Mouse (Mus musculus): Measurements from ENCODE around the gene Prkd2. TPM values are rescaled to one million over a fixed set of nuclear protein-coding genes. Genes with fewer than 3 reads are reported as not detected.

Prkd2 gene
- polyA plus RNA-seq, 1 experiment from 2014 or later = 11.1 TPM

GRCm38 (mm10) chr7:16876608-16877007, 33.9 kb downstream of the Prkd2 start:
- no peak for ATAC-seq (ENCODE audit: insufficient read depth, low FRiP score)
- WGBS = 10% methylated on average over 12 of the region's 13 CpGs
- Histone ChIP-seq H3K9ac (ENCODE audit: low read length) (peak overlapping the region; percentile 89), H3K4me3 (replicated peaks; ENCODE audit: low read length) (peak overlapping the region; percentile 55), H3K4me2 (ENCODE audit: low read depth, low read length) (peak overlapping the region; percentile 60), H3K36me3 (ENCODE audit: control insufficient read depth, insufficient read depth, low read length) (no peaks in the 10 kb centered on the region), H3K9me3 (replicated peaks; ENCODE audit: control insufficient read depth, low read length) (no peaks in the 10 kb centered on the region), H3K4me1 (ENCODE audit: control insufficient read depth, insufficient read depth, low read length) (peaks cover 29% of the 10 kb centered on the region), H3K27me3 (ENCODE audit: control insufficient read depth, insufficient read depth, low read length) (no peaks in the 10 kb centered on the region), H3K27ac (ENCODE audit: low read length) (peak overlapping the region; percentile 83)

GRCm38 (mm10) chr7:16877717-16878116, 35.0 kb downstream of the Prkd2 start:
- ATAC-seq (ENCODE audit: insufficient read depth, low FRiP score) = no peak

GRCm38 (mm10) chr7:16879796-16880547, 37.3 kb downstream of the Prkd2 start:
- WGBS = 31% methylated on average over 9 of the region's 9 CpGs
- no peak overlapping the region for H3K4me3 ChIP-seq (replicated peaks; ENCODE audit: low read length)
- no peaks in the 10 kb centered on the region for H3K27me3 ChIP-seq (ENCODE audit: control insufficient read depth, insufficient read depth, low read length)
- 0 out of 2 replicates have a peak, but pooled peaks cover under 1% of the 10 kb centered on the region for H3K9me3 ChIP-seq (replicated peaks; ENCODE audit: control insufficient read depth, low read length)
- peak overlapping the region; percentile 69 for H3K27ac ChIP-seq (ENCODE audit: low read length)
- peak overlapping the region; percentile 41 for H3K9ac ChIP-seq (ENCODE audit: low read length)
- peak; percentile 42; the same call in 1 of the 2 replicates for ATAC-seq (ENCODE audit: insufficient read depth, low FRiP score)
- H3K36me3 ChIP-seq (ENCODE audit: control insufficient read depth, insufficient read depth, low read length) = peaks cover 8% of the 10 kb centered on the region
- H3K4me2 ChIP-seq (ENCODE audit: low read depth, low read length) = peak overlapping the region; percentile 4; the same call in 1 of the 2 replicates
- peaks cover 22% of the 10 kb centered on the region for H3K4me1 ChIP-seq (ENCODE audit: control insufficient read depth, insufficient read depth, low read length)

More at GRCm38 (mm10) chr7:16877717-16878116, 35.0 kb downstream of the Prkd2 start:
- H3K9ac ChIP-seq (ENCODE audit: low read length) = no peak overlapping the region
- WGBS = 86% methylated on average over 3 of the region's 3 CpGs
- no peaks in the 10 kb centered on the region for H3K36me3 ChIP-seq (ENCODE audit: control insufficient read depth, insufficient read depth, low read length)
- no peaks in the 10 kb centered on the region for H3K9me3 ChIP-seq (replicated peaks; ENCODE audit: control insufficient read depth, low read length)
- H3K4me3 ChIP-seq (replicated peaks; ENCODE audit: low read length) = no peak overlapping the region
- peaks cover 29% of the 10 kb centered on the region for H3K4me1 ChIP-seq (ENCODE audit: control insufficient read depth, insufficient read depth, low read length)
- no peak overlapping the region for H3K4me2 ChIP-seq (ENCODE audit: low read depth, low read length)
- H3K27ac ChIP-seq (ENCODE audit: low read length) = no peak overlapping the region
- H3K27me3 ChIP-seq (ENCODE audit: control insufficient read depth, insufficient read depth, low read length) = no peaks in the 10 kb centered on the region

- Histone ChIP-seq H3K36me3 (ENCODE audit: control insufficient read depth, insufficient read depth, low read length) (peaks cover 14% of the 10 kb centered on the region), H3K27ac (ENCODE audit: low read length) (peak overlapping the region; percentile 69), H3K27me3 (ENCODE audit: control insufficient read depth, insufficient read depth, low read length) (peaks cover 4% of the 10 kb centered on the region), H3K4me2 (ENCODE audit: low read depth, low read length) (peak overlapping the region; percentile 4; the same call in 1 of the 2 replicates), H3K4me1 (ENCODE audit: control insufficient read depth, insufficient read depth, low read length) (peaks cover 22% of the 10 kb centered on the region), H3K9ac (ENCODE audit: low read length) (peak overlapping the region; percentile 41; the same call in 1 of the 2 replicates), H3K9me3 (replicated peaks; ENCODE audit: control insufficient read depth, low read length) (peaks cover 7% of the 10 kb centered on the region), H3K4me3 (replicated peaks; ENCODE audit: low read length) (no peak overlapping the region)
- ATAC-seq (ENCODE audit: insufficient read depth, low FRiP score) = no peak
- WGBS = 30% methylated on average over 5 of the region's 5 CpGs
These were observed 37.9 kb downstream of the Prkd2 start for GRCm38 (mm10) chr7:16880615-16881014.

DNA sequence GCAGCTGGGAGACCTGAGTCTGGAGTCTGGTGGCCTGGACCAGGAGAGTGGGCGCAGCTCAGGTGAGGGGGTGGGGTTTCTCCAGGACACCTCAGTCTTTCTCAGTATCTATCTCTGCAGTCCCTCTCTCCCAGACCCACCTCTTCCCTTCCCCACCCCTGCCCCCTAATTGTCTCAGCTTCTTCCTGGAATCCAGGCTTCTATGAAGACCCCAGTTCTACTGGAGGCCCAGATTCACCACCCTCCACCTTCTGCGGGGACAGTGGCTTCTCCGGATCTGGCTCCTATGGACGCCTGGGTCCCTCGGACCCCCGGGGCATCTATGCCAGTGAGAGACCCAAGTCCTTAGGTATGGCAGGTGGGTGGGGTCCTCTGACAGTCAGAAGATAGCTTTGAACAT, 40.5 kb downstream of the Prkd2 start:
- no peak for ATAC-seq (ENCODE audit: insufficient read depth, low FRiP score)
- no peak overlapping the region for H3K4me3 ChIP-seq (replicated peaks; ENCODE audit: low read length)
- no peak overlapping the region for H3K27ac ChIP-seq (ENCODE audit: low read length)
- H3K27me3 ChIP-seq (ENCODE audit: control insufficient read depth, insufficient read depth, low read length) = peaks cover 9% of the 10 kb centered on the region
- WGBS = 93% methylated on average over 6 of the region's 6 CpGs
- H3K36me3 ChIP-seq (ENCODE audit: control insufficient read depth, insufficient read depth, low read length) = peaks cover 23% of the 10 kb centered on the region
- peaks cover 14% of the 10 kb centered on the region for H3K9me3 ChIP-seq (replicated peaks; ENCODE audit: control insufficient read depth, low read length)
- no peak overlapping the region for H3K9ac ChIP-seq (ENCODE audit: low read length)
- H3K4me1 ChIP-seq (ENCODE audit: control insufficient read depth, insufficient read depth, low read length) = peaks cover 15% of the 10 kb centered on the region
- H3K4me2 ChIP-seq (ENCODE audit: low read depth, low read length) = no peak overlapping the region

- ATAC-seq (ENCODE audit: insufficient read depth, low FRiP score) = no peak
- no peak overlapping the region for H3K9ac ChIP-seq (ENCODE audit: low read length)
- peaks cover 14% of the 10 kb centered on the region for H3K4me1 ChIP-seq (ENCODE audit: control insufficient read depth, insufficient read depth, low read length)
- peaks cover 23% of the 10 kb centered on the region for H3K36me3 ChIP-seq (ENCODE audit: control insufficient read depth, insufficient read depth, low read length)
- H3K4me2 ChIP-seq (ENCODE audit: low read depth, low read length) = no peak overlapping the region
- H3K9me3 ChIP-seq (replicated peaks; ENCODE audit: control insufficient read depth, low read length) = peaks cover 14% of the 10 kb centered on the region
- H3K27ac ChIP-seq (ENCODE audit: low read length) = no peak overlapping the region
- 76% methylated on average over 4 of the region's 4 CpGs for WGBS
- no peak overlapping the region for H3K4me3 ChIP-seq (replicated peaks; ENCODE audit: low read length)
- peaks cover 9% of the 10 kb centered on the region for H3K27me3 ChIP-seq (ENCODE audit: control insufficient read depth, insufficient read depth, low read length)
These were observed 41.6 kb downstream of the Prkd2 start for GRCm38 (mm10) chr7:16884334-16884733.

DNA sequence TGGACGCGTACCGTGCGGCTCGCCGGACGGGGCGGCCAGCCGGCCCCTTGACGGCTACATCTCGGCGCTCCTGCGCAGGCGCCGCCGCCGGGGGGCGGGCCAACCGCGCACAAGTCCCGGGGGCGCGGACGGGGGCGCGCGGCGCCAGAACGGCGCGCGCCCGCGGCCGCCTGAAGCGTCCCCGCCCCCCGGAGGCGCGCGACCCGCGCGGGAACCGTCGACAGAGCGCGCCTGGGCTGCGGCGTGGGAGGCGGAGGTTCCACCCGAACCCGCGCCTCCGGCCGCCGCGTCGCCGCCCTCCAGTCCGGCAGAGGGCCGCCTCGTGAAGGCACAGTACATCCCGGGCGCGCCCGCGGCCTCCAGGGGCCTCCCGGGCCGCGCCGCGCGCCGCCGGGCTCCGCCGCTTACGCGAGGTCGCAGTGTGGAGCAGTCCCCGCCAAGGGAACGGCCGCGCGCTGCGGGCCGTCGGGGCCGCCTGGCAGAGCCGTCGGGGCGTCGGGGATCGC, 42.6 kb downstream of the Prkd2 start:
- Histone ChIP-seq H3K4me2 (ENCODE audit: low read depth, low read length) (peak overlapping the region; percentile 39), H3K9ac (ENCODE audit: low read length) (no peak overlapping the region), H3K4me1 (ENCODE audit: control insufficient read depth, insufficient read depth, low read length) (peaks cover 10% of the 10 kb centered on the region), H3K36me3 (ENCODE audit: control insufficient read depth, insufficient read depth, low read length) (peaks cover 23% of the 10 kb centered on the region), H3K9me3 (replicated peaks; ENCODE audit: control insufficient read depth, low read length) (peaks cover 14% of the 10 kb centered on the region), H3K4me3 (replicated peaks; ENCODE audit: low read length) (peak overlapping the region; percentile 33), H3K27ac (ENCODE audit: low read length) (no peak overlapping the region), H3K27me3 (ENCODE audit: control insufficient read depth, insufficient read depth, low read length) (peaks cover 9% of the 10 kb centered on the region)
- WGBS = 23% methylated on average over 76 of the region's 95 CpGs
- 0 out of 2 replicates have a peak, but pooled peaks have one; percentile 12 for ATAC-seq (ENCODE audit: insufficient read depth, low FRiP score)

DNA sequence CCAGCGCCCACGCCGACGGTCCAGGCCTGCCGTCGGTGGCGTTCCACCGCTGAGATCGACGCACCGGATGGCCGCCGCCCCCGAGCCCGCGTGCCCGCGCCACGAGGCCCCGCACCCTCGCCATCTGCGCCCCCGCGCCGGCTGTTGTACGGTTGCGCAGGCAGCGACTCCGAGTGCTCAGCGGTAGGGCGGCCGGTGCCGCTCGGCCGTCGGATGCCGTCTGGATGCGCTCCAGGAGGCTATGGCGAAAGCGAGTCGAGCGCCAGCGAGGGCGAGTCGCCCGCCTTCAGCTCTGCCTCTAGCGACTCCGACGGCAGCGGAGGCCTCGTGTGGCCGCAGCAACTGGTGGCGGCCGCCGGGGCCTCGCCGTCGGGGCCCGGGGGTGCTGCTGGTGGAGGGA, 43.2 kb downstream of the Prkd2 start:
- H3K36me3 ChIP-seq (ENCODE audit: control insufficient read depth, insufficient read depth, low read length) = peaks cover 23% of the 10 kb centered on the region
- 56% methylated on average over 58 of the region's 59 CpGs for WGBS
- no peak for ATAC-seq (ENCODE audit: insufficient read depth, low FRiP score)
- H3K9me3 ChIP-seq (replicated peaks; ENCODE audit: control insufficient read depth, low read length) = peaks cover 14% of the 10 kb centered on the region
- H3K4me2 ChIP-seq (ENCODE audit: low read depth, low read length) = no peak overlapping the region
- no peak overlapping the region for H3K9ac ChIP-seq (ENCODE audit: low read length)
- H3K27me3 ChIP-seq (ENCODE audit: control insufficient read depth, insufficient read depth, low read length) = peaks cover 10% of the 10 kb centered on the region
- H3K27ac ChIP-seq (ENCODE audit: low read length) = no peak overlapping the region
- peak overlapping the region; percentile 33; the same call in 1 of the 2 replicates for H3K4me3 ChIP-seq (replicated peaks; ENCODE audit: low read length)
- peaks cover 10% of the 10 kb centered on the region; the same call in 1 of the 2 replicates for H3K4me1 ChIP-seq (ENCODE audit: control insufficient read depth, insufficient read depth, low read length)

GRCm38 (mm10) chr7:16890536-16890935, 47.8 kb downstream of the Prkd2 start:
- peak overlapping the region; percentile 68 for H3K4me2 ChIP-seq (ENCODE audit: low read depth, low read length)
- peaks cover 37% of the 10 kb centered on the region for H3K4me1 ChIP-seq (ENCODE audit: control insufficient read depth, insufficient read depth, low read length)
- H3K4me3 ChIP-seq (replicated peaks; ENCODE audit: low read length) = peak overlapping the region; percentile 13; the same call in 1 of the 2 replicates
- 24% methylated on average over 6 of the region's 6 CpGs for WGBS
- H3K9me3 ChIP-seq (replicated peaks; ENCODE audit: control insufficient read depth, low read length) = peaks cover 9% of the 10 kb centered on the region
- H3K36me3 ChIP-seq (ENCODE audit: control insufficient read depth, insufficient read depth, low read length) = peaks cover 10% of the 10 kb centered on the region
- peak overlapping the region; percentile 37; the same call in 1 of the 2 replicates for H3K9ac ChIP-seq (ENCODE audit: low read length)
- H3K27ac ChIP-seq (ENCODE audit: low read length) = peak overlapping the region; percentile 97
- peaks cover 15% of the 10 kb centered on the region for H3K27me3 ChIP-seq (ENCODE audit: control insufficient read depth, insufficient read depth, low read length)
- peak; percentile 0; the same call in 1 of the 2 replicates for ATAC-seq (ENCODE audit: insufficient read depth, low FRiP score)

Measured in stomach, embryonic 16.5 days (tissue).